Mouse (Mus musculus) v-Abl transformed pro-B cells (cell line): ENCODE measurements around the gene Kif5c.

ENCODE experiments used
- in situ Hi-C, 2 experiments: fragments of 400-800 bp; cut with MboI; formaldehyde crosslinking; loops; one replicate each; pipeline ENCODE4 v1.15.1; 2025; ENCODE audit not compliant: unreplicated experiment in 2 of 2

The Kif5c gene

DNA sequence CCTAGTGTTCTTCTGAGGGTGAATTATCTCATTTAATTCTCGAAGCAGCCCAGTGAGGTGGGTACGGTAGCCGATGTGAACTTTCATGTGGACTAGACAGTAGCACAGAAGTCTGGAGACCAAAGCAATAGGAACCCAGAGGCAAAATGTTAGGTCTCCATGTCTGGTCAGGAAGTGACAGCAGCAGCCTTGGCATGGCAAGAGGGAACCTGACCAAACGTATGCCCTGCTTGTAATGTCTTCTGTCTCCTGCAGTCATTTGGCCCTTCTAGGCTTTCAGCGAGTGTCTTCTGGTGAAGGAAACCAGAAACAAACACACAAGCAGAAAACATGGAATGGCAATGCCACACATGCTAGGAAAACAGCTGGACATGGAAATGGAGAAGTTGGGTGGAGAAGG lies 197.5 kb downstream of the Kif5c start:
- in situ Hi-C loops: no loop called here

DNA sequence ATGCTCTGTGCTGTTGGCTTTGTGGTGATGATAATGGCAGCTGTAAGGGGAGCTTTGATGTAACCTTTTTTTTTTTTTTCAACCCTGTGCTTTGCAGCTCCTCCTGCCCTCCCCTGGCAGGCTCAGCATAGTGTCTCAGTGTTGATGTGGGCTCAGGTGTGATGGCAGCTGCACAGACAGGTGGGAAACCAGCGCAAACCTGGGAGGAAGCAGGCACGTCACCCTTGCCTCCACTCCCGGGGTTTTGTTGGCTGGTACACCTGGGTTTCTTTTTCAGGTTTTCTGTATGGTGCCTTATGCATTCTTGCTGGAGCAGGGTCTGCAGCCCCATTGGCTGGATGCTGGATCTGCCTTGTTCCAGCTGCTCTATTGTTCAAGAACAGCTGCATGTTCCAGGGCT lies 198.1 kb downstream of the Kif5c start:
- in situ Hi-C loops: no loop called here

DNA sequence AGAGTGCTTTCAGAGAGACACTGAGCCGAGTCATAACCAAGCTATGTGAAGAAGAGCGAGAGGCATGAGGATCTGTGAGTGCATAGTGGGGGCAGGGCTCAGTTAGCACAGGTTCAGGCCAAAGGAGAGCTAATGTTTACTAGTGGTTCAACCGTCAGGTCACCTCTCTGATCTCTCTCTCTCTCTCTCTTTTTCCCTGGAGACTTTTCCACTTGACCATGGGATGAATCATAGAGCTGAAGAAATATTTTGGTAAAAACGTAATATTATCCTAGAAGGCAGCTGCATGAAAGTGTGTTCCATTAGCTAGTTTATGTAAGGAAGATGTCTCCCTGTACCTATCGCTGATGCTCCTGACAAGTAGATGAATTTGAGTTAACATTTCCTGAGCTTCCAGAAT lies 199.0 kb downstream of the Kif5c start:
- in situ Hi-C loops: no loop called here

DNA sequence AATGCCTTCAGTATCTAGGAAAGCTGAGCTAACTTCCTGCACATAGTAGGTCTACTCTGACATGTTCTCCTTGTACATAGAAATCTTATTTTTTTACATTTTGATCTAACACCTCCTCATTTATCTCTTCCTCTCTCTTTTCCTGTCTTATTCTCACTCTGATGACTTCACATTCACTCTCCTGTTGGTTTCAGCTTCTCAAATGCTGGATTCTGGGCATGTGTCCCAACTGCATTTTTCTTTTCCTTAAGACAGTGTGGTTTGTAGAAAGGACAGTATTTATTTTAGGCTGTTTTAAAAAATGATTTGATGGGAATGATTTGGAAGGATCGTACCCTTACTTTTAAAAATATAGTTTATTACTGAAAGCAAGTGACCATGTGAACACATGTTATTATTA lies 203.2 kb downstream of the Kif5c start:
- in situ Hi-C loops: no loop called here
